Mouse (Mus musculus) hematopoietic stem cell, adult 5-6 weeks (primary cell): Measurements from ENCODE around the gene Satb1. TPM values are rescaled to one million over a fixed set of nuclear protein-coding genes. Genes with fewer than 3 reads are reported as not detected.

Experiments
- ATAC-seq, 2 experiments: fragments of 125-278 bp in 1 of 2; replicated peaks in 1 of 2; 2 replicates each; pipeline ENCODE4 v1.8.0; 2016 to 2017; ENCODE audit warnings: inconsistent platforms in 2 of 2, mild to moderate bottlenecking in 2 of 2, moderate number of reproducible peaks in 2 of 2, low read depth in 1 of 2, moderate TSS enrichment in 1 of 2; ENCODE audit not compliant: low FRiP score in 2 of 2, poor library complexity in 2 of 2, severe bottlenecking in 2 of 2, insufficient read depth in 1 of 2, low TSS enrichment in 1 of 2
- total RNA-seq: library from RNA; stranded (forward); fragments of 172-1452, 232-1000 nt; gene quantifications from 2 replicates; pipeline ENCODE4 v1.2.3, GENCODE M21; 2017

Satb1 gene
- total RNA-seq, 1 experiment from 2014 or later, result 64.1 TPM

DNA sequence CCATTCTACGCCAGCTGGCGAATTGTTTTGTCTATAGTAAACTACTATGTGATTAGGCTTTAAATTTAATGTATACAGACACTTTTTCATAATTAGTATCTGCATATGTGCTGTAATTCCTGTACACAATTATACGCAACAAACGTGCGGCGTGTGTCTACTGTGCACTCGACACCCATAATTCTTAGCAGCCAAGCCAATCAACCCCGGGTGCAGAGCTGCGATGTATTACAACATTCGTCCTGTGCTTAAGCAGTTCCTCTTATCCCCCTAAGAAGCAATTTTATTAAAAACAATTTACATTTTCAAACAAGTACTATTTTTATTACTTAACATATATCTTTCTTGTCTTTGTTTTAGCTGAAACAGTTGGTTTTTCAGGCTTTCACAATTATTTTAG lies 92.0 kb downstream of the Satb1 start:
- no peak for ATAC-seq

- no peak for ATAC-seq
Measured at GRCm38 (mm10) chr17:51740246-51740645, 92.8 kb downstream of the Satb1 start.

- no peak for ATAC-seq
Measured at GRCm38 (mm10) chr17:51724486-51724885, 108.6 kb downstream of the Satb1 start.

- ATAC-seq, result no peak
Measured at GRCm38 (mm10) chr17:51695711-51696110, 137.4 kb downstream of the Satb1 start.

GRCm38 (mm10) chr17:51695271-51695670 lies 137.8 kb downstream of the Satb1 start:
- no peak for ATAC-seq

- no peak for ATAC-seq
Measured at GRCm38 (mm10) chr17:51690526-51690925, 142.6 kb downstream of the Satb1 start.

DNA sequence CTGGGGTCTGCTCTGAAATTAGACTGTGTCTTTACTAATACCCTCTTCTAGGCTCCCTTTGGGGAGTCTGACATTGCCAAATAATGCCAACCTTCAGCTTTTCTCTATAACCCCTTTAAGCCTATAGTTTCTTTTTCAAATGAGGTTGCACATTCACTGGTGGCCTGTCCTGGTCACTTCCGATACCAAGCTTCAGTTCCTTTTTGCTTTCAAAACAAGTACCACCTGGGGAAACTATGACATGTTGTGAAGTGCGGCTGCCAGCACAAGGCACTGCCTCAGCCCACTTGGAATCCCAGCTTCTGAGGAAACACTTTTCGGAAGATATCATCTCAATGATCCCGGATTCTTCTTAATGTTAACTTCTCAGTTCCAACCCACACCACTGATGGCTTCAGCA lies 145.9 kb downstream of the Satb1 start:
- 0 out of 4 replicates have a peak, but pooled peaks of 1 of the 2 experiments have one; percentile 17 for ATAC-seq
